ENCODE assay signal across 11 mouse cellular contexts in the genomic region with DNA sequence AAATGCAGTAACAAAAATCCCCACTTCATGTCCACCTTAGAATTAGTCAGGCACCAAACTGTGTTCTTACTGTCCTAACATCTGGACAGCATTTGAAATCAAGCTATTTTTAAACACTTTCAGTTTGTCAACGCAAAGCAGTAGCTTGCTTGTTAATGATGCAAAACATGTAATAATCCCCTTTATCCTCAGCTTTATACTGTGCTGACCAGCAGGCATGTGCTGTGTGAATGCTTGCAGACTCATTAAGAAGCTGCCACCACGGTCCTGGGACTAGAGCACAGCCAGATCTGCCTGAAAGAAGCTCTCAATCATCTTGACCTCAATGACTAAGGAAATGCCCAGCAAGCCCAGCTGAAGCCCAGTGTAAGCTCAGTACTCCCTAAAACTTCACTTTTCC.
DNase-seq lines count a peak whose midpoint lies in the region; ATAC-seq lines count a peak whose summit lies in the region.
"Had no signal": no experiment of that assay in that cellular context is flagged by ENCODE, and none has a peak within 500 bp of the region (broad histone marks: within the 10 kb centered on the region; RNA-seq: fewer than 3 reads in every experiment).

No protein-coding gene starts in this region.

- peaks cover 23% of the 10 kb centered on the region for H3K4me1 ChIP-seq in heart, embryonic 15.5 days (replicated peaks)
- peaks cover 9% of the 10 kb centered on the region; the same call in 1 of the 2 replicates for H3K4me1 ChIP-seq in heart, embryonic 10.5 days
- peaks cover 4% of the 10 kb centered on the region; the same call in 1 of the 2 replicates for H3K4me1 ChIP-seq in midbrain, embryonic 14.5 days (ENCODE audit: control insufficient read depth, insufficient read depth, low read length)
- H3K4me1 ChIP-seq in heart, embryonic 12.5 days (replicated peaks) = peaks cover 10% of the 10 kb centered on the region

- DNase-seq in heart, embryonic 10.5 days (ENCODE audit: low spot score) = no peak
- peak; percentile 77 for DNase-seq in Muller cell, postnatal 12 days (ENCODE audit: inconsistent ontology term)
- peak; percentile 37 for DNase-seq in midbrain, embryonic 14.5 days
- no peak for DNase-seq in adrenal gland, postnatal 10 days
- no peak for DNase-seq in testis, postnatal 14 days (ENCODE audit: low spot score)
- DNase-seq: cerebellum, adult 8-10 months; lung, embryonic 14.5 days; right cerebral cortex, postnatal 25 days had no signal

- no peak overlapping the region for H3K4me3 ChIP-seq in heart, embryonic 15.5 days
- no peak overlapping the region for H3K4me3 ChIP-seq in heart, embryonic 10.5 days
- H3K4me3 ChIP-seq in midbrain, embryonic 14.5 days (replicated peaks; ENCODE audit: low read depth, low read length) = no peak overlapping the region
- H3K4me3 ChIP-seq in heart, embryonic 12.5 days = no peak overlapping the region

- H3K27ac ChIP-seq in heart, embryonic 15.5 days = peak overlapping the region; percentile 34; the same call in 1 of the 2 replicates
- H3K27ac ChIP-seq in heart, embryonic 10.5 days = no peak overlapping the region
- H3K27ac ChIP-seq in midbrain, embryonic 14.5 days (replicated peaks; ENCODE audit: low read depth, low read length) = 0 out of 2 replicates have a peak overlapping the region, but pooled peaks have one; percentile 17
- H3K27ac ChIP-seq in heart, embryonic 12.5 days (ENCODE audit: poor library complexity, severe bottlenecking) = no peak overlapping the region

- no peak overlapping the region for H3K4me2 ChIP-seq in heart, embryonic 15.5 days
- 0 out of 2 replicates have a peak overlapping the region, but pooled peaks have one; percentile 12 for H3K4me2 ChIP-seq in midbrain, embryonic 14.5 days (ENCODE audit: low read length)
- H3K4me2 ChIP-seq in heart, embryonic 12.5 days = no peak overlapping the region
- H3K4me2 ChIP-seq: lung, embryonic 14.5 days had no signal

- no peaks in the 10 kb centered on the region for H3K27me3 ChIP-seq in heart, embryonic 15.5 days
- H3K27me3 ChIP-seq in heart, embryonic 10.5 days (ENCODE audit: insufficient read depth, poor library complexity, severe bottlenecking) = no peaks in the 10 kb centered on the region
- no peaks in the 10 kb centered on the region for H3K27me3 ChIP-seq in midbrain, embryonic 14.5 days (ENCODE audit: control insufficient read depth, insufficient read depth, low read length)
- H3K27me3 ChIP-seq in heart, embryonic 12.5 days (replicated peaks) = no peaks in the 10 kb centered on the region

- H3K9me3 ChIP-seq in heart, embryonic 15.5 days (replicated peaks) = no peaks in the 10 kb centered on the region
- no peaks in the 10 kb centered on the region for H3K9me3 ChIP-seq in heart, embryonic 10.5 days
- H3K9me3 ChIP-seq in midbrain, embryonic 14.5 days (ENCODE audit: control insufficient read depth, low read length) = no peaks in the 10 kb centered on the region
- H3K9me3 ChIP-seq in heart, embryonic 12.5 days (replicated peaks) = no peaks in the 10 kb centered on the region

- H3K36me3 ChIP-seq in heart, embryonic 15.5 days = no peaks in the 10 kb centered on the region
- peaks cover 4% of the 10 kb centered on the region for H3K36me3 ChIP-seq in heart, embryonic 10.5 days
- H3K36me3 ChIP-seq in midbrain, embryonic 14.5 days (ENCODE audit: control insufficient read depth, insufficient read depth, low read length) = no peaks in the 10 kb centered on the region
- H3K36me3 ChIP-seq in heart, embryonic 12.5 days = peaks cover 4% of the 10 kb centered on the region

- 34% methylated on average over 2 of the region's 2 CpGs for WGBS in heart, embryonic 15.5 days
- WGBS in heart, embryonic 10.5 days = 54% methylated on average over 2 of the region's 2 CpGs
- WGBS in midbrain, embryonic 14.5 days = 8% methylated on average over 2 of the region's 2 CpGs
- 33% methylated on average over 2 of the region's 2 CpGs for WGBS in heart, embryonic 12.5 days

- ATAC-seq in heart, embryonic 15.5 days (replicated peaks; ENCODE audit: insufficient number of reproducible peaks, insufficient read depth, low FRiP score, low read depth) = no peak
- ATAC-seq in erythroid progenitor cell, adult 5-6 weeks (replicated peaks; ENCODE audit: low FRiP score, poor library complexity, severe bottlenecking) = 0 out of 2 replicates have a peak, but pooled peaks have one; percentile 46
- peak; percentile 58; the same call in 1 of the 2 replicates for ATAC-seq in midbrain, embryonic 14.5 days (ENCODE audit: low FRiP score, low TSS enrichment)
- ATAC-seq in heart, embryonic 12.5 days (ENCODE audit: insufficient number of reproducible peaks, low FRiP score) = no peak

- no peak overlapping the region for H3K9ac ChIP-seq in heart, embryonic 15.5 days
- H3K9ac ChIP-seq in midbrain, embryonic 14.5 days (replicated peaks; ENCODE audit: low read length) = no peak overlapping the region
- H3K9ac ChIP-seq in heart, embryonic 12.5 days = no peak overlapping the region
- H3K9ac ChIP-seq: lung, embryonic 14.5 days had no signal

Comparison
In these comparisons a context has a peak if more than half of its experiments do, and no peak if none do; other contexts are left out.
1. H3K27ac ChIP-seq: peak in heart, embryonic 15.5 days (single experiment) and midbrain, embryonic 14.5 days (single experiment); none in heart, embryonic 10.5 days (single experiment) and heart, embryonic 12.5 days (single experiment).
2. ATAC-seq: peak in erythroid progenitor cell, adult 5-6 weeks (single experiment) and midbrain, embryonic 14.5 days (single experiment); none in heart, embryonic 15.5 days (single experiment) and heart, embryonic 12.5 days (single experiment).
3. DNase-seq: peak in Muller cell, postnatal 12 days (single experiment) and midbrain, embryonic 14.5 days (single experiment); none in heart, embryonic 10.5 days (single experiment), adrenal gland, postnatal 10 days (single experiment) and testis, postnatal 14 days (single experiment).